Mouse (Mus musculus): ENCODE data around the gene Mcrs1.

DNA sequence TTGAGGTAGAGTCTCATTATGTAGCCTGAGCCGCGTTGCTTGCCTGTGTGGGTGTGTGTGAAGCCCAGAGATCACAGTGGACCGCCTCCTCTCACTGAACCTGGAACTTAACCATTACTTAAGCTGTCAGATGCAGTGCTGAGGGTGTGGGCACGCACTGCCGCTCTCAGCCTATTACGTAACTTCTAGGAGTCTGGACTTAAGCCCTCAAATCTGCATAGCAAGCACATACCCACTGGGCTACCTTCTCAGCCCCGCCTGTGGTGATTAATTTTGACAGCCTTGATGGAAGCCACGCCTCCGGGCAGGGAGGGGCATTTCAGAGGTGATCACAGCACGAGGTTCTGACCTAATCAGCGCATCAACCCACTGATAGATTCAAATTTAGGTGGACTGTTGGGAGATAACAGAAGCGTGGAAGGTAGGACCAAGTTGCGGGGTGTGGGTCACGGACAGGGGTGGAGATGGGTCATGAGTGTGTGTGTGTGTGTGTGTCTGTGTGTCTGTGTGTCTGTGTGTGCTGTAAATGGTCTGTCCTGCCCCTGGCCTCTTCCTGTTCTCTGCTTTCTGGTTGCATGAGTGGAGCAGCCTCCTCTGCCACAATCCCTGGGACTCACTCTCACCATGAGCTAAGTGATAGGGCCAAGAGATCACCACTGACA lies 32.9 kb upstream of the Mcrs1 start:
- TF ChIP-seq POLR2A (IDR thresholded peaks at IDR 0.05; ENCODE audit: borderline replicate concordance, extremely low read depth, insufficient read depth, insufficient read length, poor library complexity, severe bottlenecking): no peak
- TF ChIP-seq CTCF (IDR thresholded peaks at IDR 0.05; ENCODE audit: borderline replicate concordance, extremely low read depth, insufficient read depth, insufficient read length): no peak
